Mouse (Mus musculus): ENCODE measurements around the gene Olfr1361. TPM values are rescaled to one million over a fixed set of nuclear protein-coding genes. Genes with fewer than 3 reads are reported as not detected.

Gene Olfr1361
- polyA plus RNA-seq (2012; rRNA removed) = not detected in 2 replicates

DNA sequence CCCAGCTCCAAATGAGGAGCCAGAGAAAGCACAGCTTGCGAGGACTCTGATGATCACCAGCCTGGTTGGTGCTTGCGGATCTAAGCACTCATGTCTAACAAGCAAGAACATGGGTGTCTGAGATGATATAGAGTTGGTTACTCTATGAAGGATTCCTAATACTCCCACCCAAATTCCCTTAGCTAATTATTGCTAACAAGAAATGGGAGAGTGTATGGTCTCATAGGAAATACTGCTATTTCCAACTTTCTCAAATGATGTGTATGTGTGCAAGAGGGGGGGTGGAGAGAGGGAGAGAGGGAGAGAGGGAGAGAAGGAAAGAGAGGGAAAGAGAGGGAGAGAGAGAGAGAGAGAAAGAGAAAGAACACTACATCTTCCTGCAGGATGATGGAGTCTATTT is at the start of gene Olfr1361:
Gene Olfr1361 (minus strand): TSS at position 101 of the 400 bp plus-strand sequence.

GRCm38 (mm10) chr13:21697811-21698210 is 34.6 kb upstream of the Olfr1361 start, which contains the start of gene Olfr1359:
Gene Olfr1359, plus strand, starts transcription at chr13:21698111.

DNA sequence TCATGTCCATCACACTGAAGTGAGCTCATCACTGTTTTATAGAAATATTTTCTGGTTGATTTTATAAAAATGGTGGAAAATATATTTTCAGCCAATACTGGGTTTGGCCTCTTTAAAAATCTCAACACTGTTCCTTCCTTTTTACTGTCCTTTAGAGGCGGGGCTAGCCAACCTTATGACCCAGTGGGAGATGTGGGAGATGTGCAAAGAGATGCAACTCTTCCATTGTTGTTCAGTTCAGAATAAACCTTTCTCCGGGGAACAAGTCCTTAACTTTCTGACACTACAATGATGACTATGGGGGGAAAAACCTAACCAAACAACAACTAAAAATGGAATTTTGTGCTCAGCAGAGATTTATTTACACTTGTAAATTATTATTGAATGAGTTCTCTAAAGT is 14.1 kb upstream of the Olfr1361 start, which contains the start of gene Olfr1360:
Gene Olfr1360 (minus strand): TSS at position 101 of the 400 bp plus-strand sequence.

GRCm38 (mm10) chr13:21642418-21642817 is 20.8 kb downstream of the Olfr1361 start, which contains the start of gene Olfr11:
Gene Olfr11, minus strand, starts transcription at chr13:21642518.

DNA sequence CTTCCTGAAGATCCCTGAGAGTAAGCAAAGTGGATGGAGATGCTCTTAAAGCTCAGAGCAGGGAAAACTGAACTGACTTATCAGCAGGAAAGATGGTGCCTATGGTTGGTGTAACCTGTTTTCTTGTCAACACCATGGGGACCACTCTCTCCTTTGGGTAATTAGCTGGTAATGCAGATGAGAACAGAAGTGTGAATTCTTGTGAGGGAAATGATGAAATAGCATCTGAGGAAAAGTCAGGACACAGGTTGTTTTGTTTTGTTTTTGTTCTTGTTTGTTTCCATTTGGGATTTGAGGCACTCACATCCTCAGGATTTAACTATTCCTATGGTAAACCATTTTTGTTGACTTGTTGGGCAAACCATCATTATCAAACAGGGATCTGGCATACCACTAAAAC is 49.3 kb downstream of the Olfr1361 start, which contains the start of gene Olfr1362:
Gene Olfr1362 (minus strand): TSS at position 101 of the 400 bp plus-strand sequence.

Other genes starting within 250 kb of the Olfr1361 start
- gene Pgbd1, start 222.3 kb downstream of the Olfr1361 start, polyA plus RNA-seq (2012; rRNA removed) = 3.7 and 4.3 TPM in 2 replicates
- 39.3 and 43.0 TPM in 2 replicates for gene Zscan26, start 209.7 kb downstream of the Olfr1361 start, polyA plus RNA-seq (2012; rRNA removed)
- 0.78 and 0.91 TPM in 2 replicates for gene Nkapl, start 194.9 kb downstream of the Olfr1361 start, polyA plus RNA-seq (2012; rRNA removed)
- 6.5 and 7.1 TPM in 2 replicates for gene Zkscan4, start 184.5 kb downstream of the Olfr1361 start, polyA plus RNA-seq (2012; rRNA removed)
- not detected in 2 replicates for gene Gm10065, start 183.9 kb downstream of the Olfr1361 start, polyA plus RNA-seq (2012; rRNA removed)
- gene AK157302, start 168.2 kb downstream of the Olfr1361 start, polyA plus RNA-seq (2012; rRNA removed) = 0.43 and 0.57 TPM in 2 replicates
- 3.5 and 11.8 TPM in 2 replicates for gene Gm11273, start 162.0 kb downstream of the Olfr1361 start, polyA plus RNA-seq (2012; rRNA removed)
- 7.2 and 7.3 TPM in 2 replicates for gene Zkscan8, start 132.3 kb downstream of the Olfr1361 start, polyA plus RNA-seq (2012; rRNA removed)
- gene Olfr1366, start 120.6 kb downstream of the Olfr1361 start, polyA plus RNA-seq (2012; rRNA removed) = not detected in 2 replicates
- gene Olfr1535, start 103.5 kb downstream of the Olfr1361 start, polyA plus RNA-seq (2012; rRNA removed) = not detected in 2 replicates
- not detected in 2 replicates for gene Olfr1364, start 81.6 kb downstream of the Olfr1361 start, polyA plus RNA-seq (2012; rRNA removed)
- not detected in 2 replicates for gene Olfr1362, start 49.4 kb downstream of the Olfr1361 start, polyA plus RNA-seq (2012; rRNA removed)
- gene Olfr11, start 20.9 kb downstream of the Olfr1361 start, polyA plus RNA-seq (2012; rRNA removed) = not detected in 2 replicates
- not detected in 2 replicates for gene Olfr1360, start 14.0 kb upstream of the Olfr1361 start, polyA plus RNA-seq (2012; rRNA removed)
- not detected in 2 replicates for gene Olfr1359, start 34.7 kb upstream of the Olfr1361 start, polyA plus RNA-seq (2012; rRNA removed)
- 1.0 and 1.4 TPM in 2 replicates for gene Hist1h2bl, start 52.8 kb upstream of the Olfr1361 start, polyA plus RNA-seq (2012; rRNA removed)
- gene Hist1h2ai, start 53.0 kb upstream of the Olfr1361 start, polyA plus RNA-seq (2012; rRNA removed) = 3.4 and 7.2 TPM in 2 replicates
- gene Hist1h3h, start 54.3 kb upstream of the Olfr1361 start, polyA plus RNA-seq (2012; rRNA removed) = 7.7 and 8.9 TPM in 2 replicates
- gene Hist1h2bm, start 58.7 kb upstream of the Olfr1361 start, polyA plus RNA-seq (2012; rRNA removed) = 2.3 and 3.4 TPM in 2 replicates
- 4.5 TPM in 2 replicates for gene Hist1h4j, start 71.7 kb upstream of the Olfr1361 start, polyA plus RNA-seq (2012; rRNA removed)
- gene Hist1h4k, start 87.1 kb upstream of the Olfr1361 start, polyA plus RNA-seq (2012; rRNA removed) = 5.4 and 10.0 TPM in 2 replicates
- gene Hist1h2ak, start 90.4 kb upstream of the Olfr1361 start, polyA plus RNA-seq (2012; rRNA removed) = 4.8 and 5.9 TPM in 2 replicates
- gene Hist1h2bn, start 90.7 kb upstream of the Olfr1361 start, polyA plus RNA-seq (2012; rRNA removed) = 1.6 and 3.0 TPM in 2 replicates
- gene Hist1h1b, start 117.2 kb upstream of the Olfr1361 start, polyA plus RNA-seq (2012; rRNA removed) = 0.70 and 1.2 TPM in 2 replicates
- gene Hist1h3i, start 120.0 kb upstream of the Olfr1361 start, polyA plus RNA-seq (2012; rRNA removed) = 6.0 and 8.7 TPM in 2 replicates
- 1.2 and 1.3 TPM in 2 replicates for gene Hist1h2an, start 123.8 kb upstream of the Olfr1361 start, polyA plus RNA-seq (2012; rRNA removed)
- 0.28 and 0.64 TPM in 2 replicates for gene Hist1h2bp, start 124.1 kb upstream of the Olfr1361 start, polyA plus RNA-seq (2012; rRNA removed)
- gene Hist1h2bq, start 146.8 kb upstream of the Olfr1361 start, polyA plus RNA-seq (2012; rRNA removed) = 1.2 and 3.8 TPM in 2 replicates
- not detected in 2 replicates for gene Hist1h2ao, start 147.1 kb upstream of the Olfr1361 start, polyA plus RNA-seq (2012; rRNA removed)
- gene Hist1h4m, start 148.4 kb upstream of the Olfr1361 start, polyA plus RNA-seq (2012; rRNA removed) = not detected in 2 replicates
- 7.9 and 9.3 TPM in 2 replicates for gene Hist1h4n, start 168.8 kb upstream of the Olfr1361 start, polyA plus RNA-seq (2012; rRNA removed)
- 8.6 and 10.7 TPM in 2 replicates for gene Hist1h2ap, start 170.1 kb upstream of the Olfr1361 start, polyA plus RNA-seq (2012; rRNA removed)
- gene Hist1h2br, start 170.4 kb upstream of the Olfr1361 start, polyA plus RNA-seq (2012; rRNA removed) = 1.7 and 2.6 TPM in 2 replicates